Mouse (Mus musculus) stomach, embryonic 14.5 days (tissue): Measurements from ENCODE around the gene Gm30302. TPM values are rescaled to one million over a fixed set of nuclear protein-coding genes. Genes with fewer than 3 reads are reported as not detected.

Source experiments
- polyA plus RNA-seq: library from polyadenylated mRNA; unstranded; fragments of >200 nt; fragmentation: Nextera tagmentation; extraction: Ambion mirVana; gene quantifications from 2 replicates; pipeline ENCODE4 v1.2.1, GENCODE M21; 2014

Gene Gm30302
- polyA plus RNA-seq, 1 experiment from 2014 or later: not detected

Other genes starting within 250 kb of the Gm30302 start
- 1.3 and 1.4 TPM in 2 replicates for gene Omd, start 216.5 kb downstream of the Gm30302 start, polyA plus RNA-seq
- gene Ogn, start 191.0 kb downstream of the Gm30302 start, polyA plus RNA-seq: 103 and 117 TPM in 2 replicates
- 29.3 and 29.6 TPM in 2 replicates for gene Cenpp, start 146.2 kb downstream of the Gm30302 start, polyA plus RNA-seq
- gene Nol8, start 145.9 kb downstream of the Gm30302 start, polyA plus RNA-seq: 16.0 and 18.6 TPM in 2 replicates
- gene Iars, start 116.9 kb downstream of the Gm30302 start, polyA plus RNA-seq: 79.2 and 85.3 TPM in 2 replicates